Mouse (Mus musculus) spleen, postnatal 4 days (tissue): ENCODE data around the gene Enho.
A peak's percentile ranks its signal among the peaks of the same experiment; 100 is the strongest.

Source experiments
- DNase-seq, 2 experiments: peaks; one replicate each; pipeline ENCODE4 v3.0.0; 2022; ENCODE audit warnings: low spot score in 2 of 2

Enho gene

GRCm38 (mm10) chr4:41634631-41635030, 5.5 kb downstream of the Enho start:
- no peak for DNase-seq

GRCm38 (mm10) chr4:41633001-41633400, 7.1 kb downstream of the Enho start:
- DNase-seq, result no peak

GRCm38 (mm10) chr4:41631390-41631789, 8.7 kb downstream of the Enho start:
- no peak for DNase-seq

GRCm38 (mm10) chr4:41630196-41630595, 9.9 kb downstream of the Enho start:
- no peak for DNase-seq

GRCm38 (mm10) chr4:41628202-41628927, 11.8 kb downstream of the Enho start:
- DNase-seq, result peak in 1 of 2 experiments; percentile 19

GRCm38 (mm10) chr4:41622071-41622470, 18.1 kb downstream of the Enho start:
- no peak for DNase-seq

- no peak for DNase-seq
Measured at GRCm38 (mm10) chr4:41618916-41619746, 21.0 kb downstream of the Enho start.

GRCm38 (mm10) chr4:41615661-41616599, 24.2 kb downstream of the Enho start:
- DNase-seq, result no peak

GRCm38 (mm10) chr4:41614156-41614555, 26.0 kb downstream of the Enho start:
- peak; percentile 57 to 85 for DNase-seq

GRCm38 (mm10) chr4:41612166-41612565, 28.0 kb downstream of the Enho start:
- DNase-seq, result no peak

- DNase-seq, result no peak
Measured at GRCm38 (mm10) chr4:41610594-41610980, 29.5 kb downstream of the Enho start.

GRCm38 (mm10) chr4:41609681-41610593, 30.2 kb downstream of the Enho start:
- DNase-seq, result no peak

- no peak for DNase-seq
Measured at GRCm38 (mm10) chr4:41606784-41607183, 33.3 kb downstream of the Enho start.

- DNase-seq, result no peak
Measured at GRCm38 (mm10) chr4:41604476-41605396, 35.4 kb downstream of the Enho start.

- no peak for DNase-seq
Measured at GRCm38 (mm10) chr4:41602818-41603217, 37.3 kb downstream of the Enho start.
